Mouse (Mus musculus) kidney, adult 2 months (tissue): ENCODE measurements around the gene Gm21970. TPM values are rescaled to one million over a fixed set of nuclear protein-coding genes. Genes with fewer than 3 reads are reported as not detected.

Experiments
- DNase-seq: peaks from one replicate; pipeline ENCODE4 v3.0.0; 2021
- H3K27ac ChIP-seq: fragments of 200-500 bp; 2 replicates; pipeline ENCODE4 v1.5.1; 2012; ENCODE audit warnings: low read depth, low read length, control low read depth, inconsistent platforms; ENCODE audit not compliant: insufficient read depth
- H3K27me3 ChIP-seq: fragments of 200-500 bp; replicated peaks from 2 replicates; pipeline ENCODE4 v1.6.1; 2012; ENCODE audit warnings: mild to moderate bottlenecking, moderate library complexity, low read length, inconsistent platforms; ENCODE audit not compliant: control insufficient read depth, insufficient read depth
- H3K36me3 ChIP-seq: fragments of 200-500 bp; 2 replicates; pipeline ENCODE4 v1.6.1; 2012; ENCODE audit warnings: mild to moderate bottlenecking, moderate library complexity, low read length, inconsistent platforms; ENCODE audit not compliant: control insufficient read depth, insufficient read depth
- H3K4me1 ChIP-seq: fragments of 200-500 bp; 2 replicates; pipeline ENCODE4 v1.6.1; 2011; ENCODE audit warnings: low read length; ENCODE audit not compliant: control insufficient read depth, insufficient read depth
- H3K4me3 ChIP-seq: fragments of 200-500 bp; 2 replicates; pipeline ENCODE4 v1.5.1; 2011; ENCODE audit warnings: mild to moderate bottlenecking, low read depth, low read length, control low read depth; ENCODE audit not compliant: insufficient read depth
- CTCF ChIP-seq: fragments of 200-500 bp; conservative IDR thresholded peaks from 2 replicates; pipeline ENCODE4 v1.5.1; 2011; ENCODE audit warnings: low read depth, mild to moderate bottlenecking, control low read depth, low read length, moderate library complexity, mixed read lengths; ENCODE audit not compliant: insufficient read depth, insufficient read length
- POLR2A ChIP-seq: fragments of 200-500 bp; IDR thresholded peaks from one replicate; pipeline ENCODE4 v1.6.1; 2011; ENCODE audit warnings: low read depth, low read length, control low read depth
- WGBS: fragments of 180-500 bp; shearing (Covaris S2); methylation state at CpG from one replicate; pipeline ENCODE4 v1.1.7; 2018; 5-methylcytosine and 5-hydroxymethylcytosine counted together
- polyA plus RNA-seq: library from polyadenylated mRNA; depleted of rRNA; stranded (reverse); fragments of >200 nt; gene quantifications from 2 replicates; pipeline ENCODE4 v1.2.3, GENCODE M21; 2012

Gene Gm21970
- polyA plus RNA-seq, 1 experiment, result not detected

GRCm38 (mm10) chr16:91381606-91382005 is 9.9 kb upstream of the Gm21970 start:
- H3K4me3 ChIP-seq, result no peak overlapping the region
- DNase-seq, result peak; percentile 67
- peak overlapping the region; percentile 81 for H3K27ac ChIP-seq
- H3K4me1 ChIP-seq, result peaks cover 12% of the 10 kb centered on the region
- TF ChIP-seq POLR2A (no peak), CTCF (no peak)
- 64% methylated on average over 4 of the region's 4 CpGs for WGBS
- no peaks in the 10 kb centered on the region for H3K27me3 ChIP-seq
- H3K36me3 ChIP-seq, result peaks cover 2% of the 10 kb centered on the region; the same call in 1 of the 2 replicates

GRCm38 (mm10) chr16:91382261-91382790 is 9.2 kb upstream of the Gm21970 start:
- H3K27ac ChIP-seq, result peak overlapping the region; percentile 81
- DNase-seq, result no peak

GRCm38 (mm10) chr16:91384221-91384620 is 7.3 kb upstream of the Gm21970 start:
- Histone ChIP-seq H3K36me3 (peaks cover 2% of the 10 kb centered on the region; the same call in 1 of the 2 replicates), H3K4me1 (peaks cover 11% of the 10 kb centered on the region), H3K27ac (peak overlapping the region; percentile 86), H3K27me3 (no peaks in the 10 kb centered on the region), H3K4me3 (no peak overlapping the region)
- WGBS, result 74% methylated on average over 4 of the region's 4 CpGs
- TF ChIP-seq CTCF (no peak), POLR2A (no peak)
- DNase-seq, result peak; percentile 67

More at GRCm38 (mm10) chr16:91382261-91382790, 9.2 kb upstream of the Gm21970 start:
- H3K36me3 ChIP-seq, result peaks cover 2% of the 10 kb centered on the region; the same call in 1 of the 2 replicates
- H3K4me1 ChIP-seq, result peaks cover 12% of the 10 kb centered on the region
- TF ChIP-seq CTCF (no peak), POLR2A (no peak)
- H3K4me3 ChIP-seq, result no peak overlapping the region
- H3K27me3 ChIP-seq, result no peaks in the 10 kb centered on the region
- 83% methylated on average over 9 of the region's 9 CpGs for WGBS

GRCm38 (mm10) chr16:91385621-91386020 is 5.9 kb upstream of the Gm21970 start:
- TF ChIP-seq POLR2A (no peak), CTCF (0 out of 2 replicates have a peak, but pooled peaks have one; percentile 15)
- Histone ChIP-seq H3K27ac (peak overlapping the region; percentile 69), H3K36me3 (peaks cover 2% of the 10 kb centered on the region; the same call in 1 of the 2 replicates), H3K4me1 (peaks cover 9% of the 10 kb centered on the region), H3K27me3 (no peaks in the 10 kb centered on the region), H3K4me3 (no peak overlapping the region)
- 15% methylated on average over 10 of the region's 10 CpGs for WGBS
- peak; percentile 88 for DNase-seq

GRCm38 (mm10) chr16:91386419-91387120 is 5.0 kb upstream of the Gm21970 start:
- no peak overlapping the region for H3K4me3 ChIP-seq
- H3K27me3 ChIP-seq, result no peaks in the 10 kb centered on the region
- peak overlapping the region; percentile 18; the same call in 1 of the 2 replicates for H3K27ac ChIP-seq
- no peak for TF ChIP-seq POLR2A
- TF ChIP-seq CTCF, result no peak
- WGBS, result 82% methylated on average over 10 of the region's 10 CpGs
- peaks cover 2% of the 10 kb centered on the region; the same call in 1 of the 2 replicates for H3K36me3 ChIP-seq
- peaks cover 9% of the 10 kb centered on the region for H3K4me1 ChIP-seq
- DNase-seq, result no peak

- H3K4me3 ChIP-seq, result no peak overlapping the region
- peaks cover 9% of the 10 kb centered on the region for H3K4me1 ChIP-seq
- no peak for TF ChIP-seq POLR2A
- no peak for TF ChIP-seq CTCF
- DNase-seq, result no peak
- 95% methylated on average over 3 of the region's 3 CpGs for WGBS
- H3K27me3 ChIP-seq, result no peaks in the 10 kb centered on the region
- H3K36me3 ChIP-seq, result peaks cover 4% of the 10 kb centered on the region; the same call in 1 of the 2 replicates
- no peak overlapping the region; the same call in 1 of the 2 replicates for H3K27ac ChIP-seq
Measured at GRCm38 (mm10) chr16:91387121-91387486, 4.4 kb upstream of the Gm21970 start.

GRCm38 (mm10) chr16:91390100-91390499 is 1.4 kb upstream of the Gm21970 start:
- Histone ChIP-seq H3K27ac (no peak overlapping the region), H3K36me3 (peaks cover 2% of the 10 kb centered on the region; the same call in 1 of the 2 replicates), H3K27me3 (no peaks in the 10 kb centered on the region), H3K4me1 (peaks cover 5% of the 10 kb centered on the region; the same call in 1 of the 2 replicates), H3K4me3 (no peak overlapping the region)
- no peak for DNase-seq
- TF ChIP-seq POLR2A (no peak), CTCF (peak; percentile 59)
- WGBS, result 91% methylated on average over 4 of the region's 4 CpGs
